Mouse (Mus musculus): ENCODE results near the gene Brd3.

Brd3 gene

DNA sequence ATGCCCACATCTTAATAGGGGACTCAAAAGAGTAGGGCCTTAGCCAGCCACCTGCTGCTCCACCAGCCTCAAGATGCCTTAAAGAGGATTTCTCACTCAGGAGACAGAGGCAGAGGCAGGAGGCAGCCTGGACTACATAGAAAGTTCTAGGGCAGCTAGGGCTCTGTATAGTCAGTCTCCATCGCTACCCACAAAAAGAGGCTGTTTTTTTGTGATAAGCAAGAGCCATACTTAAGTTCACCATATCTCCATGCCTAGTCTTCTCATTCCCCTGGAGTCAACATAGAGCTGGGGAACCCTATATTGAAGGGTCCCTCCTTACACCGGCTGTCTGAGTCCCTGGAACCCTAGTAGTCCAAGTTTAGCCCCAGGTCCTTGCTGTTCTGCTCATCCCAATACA lies 36.9 kb downstream of the Brd3 start:
- DNase-seq (ENCODE audit: low spot score in 2 of 2), result no peak

GRCm38 (mm10) chr2:27469991-27470355 lies 37.5 kb downstream of the Brd3 start:
- no peak for DNase-seq (ENCODE audit: low spot score in 2 of 2)

GRCm38 (mm10) chr2:27469292-27469990 lies 38.0 kb downstream of the Brd3 start:
- DNase-seq (ENCODE audit: low spot score in 2 of 2), result no peak

- no peak for DNase-seq (ENCODE audit: low spot score in 2 of 2)
Measured at GRCm38 (mm10) chr2:27462901-27463300, 44.6 kb downstream of the Brd3 start.

GRCm38 (mm10) chr2:27461881-27462660 lies 45.4 kb downstream of the Brd3 start:
- no peak for DNase-seq (ENCODE audit: low spot score in 2 of 2)

DNA sequence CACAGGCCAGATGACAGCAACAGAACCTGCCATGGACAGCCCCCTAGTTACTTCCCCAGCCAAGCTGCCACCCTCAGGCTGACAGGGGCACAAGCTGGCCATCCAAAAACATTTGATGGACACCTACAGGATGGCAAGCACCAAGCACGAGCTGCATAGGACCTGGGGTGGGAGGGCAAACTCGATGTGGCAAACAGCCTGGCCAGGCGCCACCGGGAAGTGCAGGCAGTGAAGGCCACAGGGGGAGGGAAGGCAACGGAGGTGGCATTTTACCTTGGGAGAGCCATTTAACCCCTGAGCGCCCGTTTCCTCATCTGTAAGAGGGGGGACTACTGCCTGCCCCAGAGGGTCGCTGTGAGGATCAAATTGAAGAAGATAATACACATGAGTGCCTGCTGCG lies 46.8 kb downstream of the Brd3 start:
- DNase-seq (ENCODE audit: low spot score in 2 of 2), result no peak

DNA sequence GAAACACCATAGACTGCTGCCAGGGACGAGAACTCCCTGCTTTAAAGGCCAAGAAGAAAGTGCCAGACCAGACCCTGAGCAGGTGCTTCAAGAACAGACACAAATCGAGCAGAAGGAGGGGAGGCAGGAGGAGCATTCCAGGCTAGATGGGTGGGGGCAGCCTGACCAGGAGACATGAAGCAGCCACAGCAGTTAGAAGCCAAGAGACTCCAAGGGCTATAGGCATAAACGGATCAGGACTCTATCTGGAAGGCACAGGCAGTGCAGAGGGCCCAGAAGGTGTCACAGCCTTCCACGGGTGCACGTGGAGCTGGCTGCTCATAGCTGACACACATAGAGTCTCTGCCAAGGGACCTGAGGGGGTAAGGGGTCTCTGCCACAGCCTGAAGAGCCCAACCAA lies 47.3 kb downstream of the Brd3 start:
- no peak for DNase-seq (ENCODE audit: low spot score in 2 of 2)

- no peak for DNase-seq (ENCODE audit: low spot score in 2 of 2)
Measured at GRCm38 (mm10) chr2:27459735-27460134, 47.7 kb downstream of the Brd3 start.

DNA sequence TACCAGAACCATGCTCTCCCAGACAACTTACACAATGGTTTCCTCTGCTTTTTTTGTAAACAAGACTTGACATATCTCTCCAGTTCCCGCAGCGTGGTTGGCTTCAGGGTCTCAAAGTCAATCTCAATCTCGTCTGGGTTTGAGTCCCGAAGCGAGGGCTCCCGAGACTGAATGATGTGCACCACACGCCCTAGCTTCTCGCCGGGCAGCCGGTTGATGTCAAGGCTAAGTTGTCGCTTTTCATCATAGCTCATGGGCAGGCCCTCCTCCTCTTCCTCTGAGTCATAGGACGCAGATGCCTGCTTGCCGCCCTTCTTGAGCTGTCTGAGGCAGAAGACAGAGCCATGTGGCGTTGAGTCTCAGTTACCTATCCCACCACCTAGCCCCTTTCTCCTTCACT lies 57.2 kb downstream of the Brd3 start:
- no peak for DNase-seq (ENCODE audit: low spot score in 2 of 2)

- DNase-seq (ENCODE audit: low spot score in 2 of 2), result no peak
Measured at GRCm38 (mm10) chr2:27447782-27448181, 59.7 kb downstream of the Brd3 start.

DNA sequence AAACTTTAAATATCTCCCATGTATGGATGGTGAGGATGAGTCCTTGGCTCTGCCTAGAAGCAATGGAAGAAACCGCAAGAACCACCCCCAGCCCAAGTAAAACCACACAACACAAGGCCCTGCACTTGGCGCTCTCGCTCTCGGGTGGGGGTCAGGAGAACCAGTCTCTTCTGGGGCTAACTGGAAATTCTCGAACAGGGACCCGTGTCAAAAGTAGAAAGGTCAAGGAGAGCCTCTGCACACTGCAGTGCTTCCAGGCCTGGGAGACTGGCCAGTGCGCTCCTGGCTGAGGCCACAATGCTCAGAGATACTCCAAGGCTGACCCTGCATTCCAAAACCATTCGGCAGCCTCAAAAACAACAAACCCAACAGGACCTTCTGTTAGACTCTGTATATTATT lies 60.6 kb downstream of the Brd3 start:
- no peak for DNase-seq (ENCODE audit: low spot score in 2 of 2)

DNA sequence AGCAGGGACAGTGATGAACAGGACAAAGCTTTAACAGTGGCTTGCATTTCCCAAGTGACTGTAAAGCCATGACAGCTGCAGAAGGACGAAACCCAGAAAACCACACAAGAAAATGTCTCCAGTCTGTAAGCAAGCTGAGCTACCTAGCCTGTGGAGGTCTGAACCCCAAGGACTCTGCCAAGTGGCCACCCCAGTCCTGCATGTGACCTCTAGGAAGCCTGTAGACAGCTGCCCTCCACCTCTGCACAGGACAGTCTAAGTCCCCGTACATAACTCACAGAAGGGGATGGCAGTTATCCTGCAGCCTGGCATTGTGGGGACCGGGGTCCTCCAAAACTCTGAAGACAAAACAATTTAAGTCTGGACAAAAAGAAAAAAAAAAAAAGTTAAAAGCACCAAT lies 61.6 kb downstream of the Brd3 start:
- DNase-seq (ENCODE audit: low spot score in 2 of 2), result no peak

DNA sequence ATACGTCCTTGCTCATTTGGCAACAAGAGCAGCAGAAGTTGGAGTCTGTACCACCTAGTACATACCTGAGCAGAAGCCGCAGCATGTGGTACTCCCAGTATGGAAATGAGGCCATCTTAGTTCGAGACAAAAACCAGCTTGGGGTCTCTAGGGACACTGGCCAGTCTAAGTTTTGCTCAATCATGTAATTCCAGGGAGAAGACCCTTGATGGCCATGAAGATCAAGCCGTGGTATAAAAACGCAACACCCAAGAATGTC lies 64.1 kb downstream of the Brd3 start:
- DNase-seq (ENCODE audit: low spot score in 2 of 2), result no peak

- DNase-seq (ENCODE audit: low spot score in 2 of 2), result no peak
Measured at GRCm38 (mm10) chr2:27442708-27443449, 64.6 kb downstream of the Brd3 start.

GRCm38 (mm10) chr2:27441767-27442707 lies 65.4 kb downstream of the Brd3 start, which contains the start of gene Brd3os:
TSS of gene Brd3os (plus strand) at chr2:27442324.
- DNase-seq (ENCODE audit: low spot score in 2 of 2), result peak; percentile 79 to 88

DNA sequence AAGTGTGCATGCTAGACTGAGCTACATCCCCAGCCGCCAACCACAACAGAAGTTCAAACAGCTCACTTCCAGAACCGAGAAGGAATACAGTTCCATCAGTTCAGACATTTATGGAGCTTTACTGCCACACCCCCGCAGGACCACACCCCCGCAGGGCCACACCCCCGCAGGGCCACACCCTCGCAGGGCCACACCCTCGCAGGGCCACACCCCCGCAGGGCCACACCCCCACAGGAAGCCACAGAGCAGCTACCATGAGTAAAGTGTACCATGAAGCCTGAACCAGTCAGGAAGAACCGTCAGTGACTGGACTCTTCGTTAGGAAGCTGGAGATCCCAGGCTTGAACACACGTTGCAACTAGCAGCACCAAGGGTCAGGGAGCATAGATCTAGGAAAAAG lies 69.2 kb downstream of the Brd3 start:
- peak; percentile 70 to 78 for DNase-seq (ENCODE audit: low spot score in 2 of 2)

DNA sequence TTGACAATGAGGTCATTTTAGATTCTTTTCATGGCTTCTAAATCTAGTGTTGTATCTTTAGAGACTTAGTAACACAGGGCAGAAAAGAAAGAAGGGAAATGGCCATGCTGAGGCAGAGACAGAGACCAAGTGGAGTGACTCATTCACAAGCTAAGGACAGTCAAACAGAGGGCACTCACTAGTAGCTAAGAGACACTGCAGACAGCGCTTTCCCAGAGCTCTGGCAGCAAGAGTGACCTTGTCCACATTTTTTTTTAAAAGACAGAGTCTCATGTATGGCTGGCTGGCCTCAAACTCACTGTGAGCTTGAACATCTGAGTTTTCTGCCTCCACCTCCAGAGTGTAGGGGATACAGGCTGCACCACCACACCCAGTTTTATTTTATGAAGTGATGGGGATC lies 69.6 kb downstream of the Brd3 start:
- DNase-seq (ENCODE audit: low spot score in 2 of 2), result no peak

DNA sequence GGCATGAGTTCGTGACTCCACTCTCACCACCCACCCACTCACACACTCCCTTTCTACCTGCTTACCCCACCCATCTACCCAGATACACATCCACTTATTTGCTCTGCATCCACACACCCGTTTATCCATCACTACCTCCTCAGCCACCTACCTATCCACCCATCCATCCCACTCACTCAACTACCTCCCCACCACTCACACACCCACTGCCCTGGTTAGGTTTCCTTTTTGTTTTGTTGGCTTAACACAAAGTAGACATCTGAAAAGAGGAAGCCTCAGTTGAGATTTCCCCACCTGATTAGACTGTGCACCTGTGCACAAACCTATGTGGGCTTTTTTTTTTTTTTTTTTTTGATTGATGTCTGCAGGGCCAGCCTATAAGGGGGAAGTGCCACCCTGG lies 74.9 kb downstream of the Brd3 start:
- no peak for DNase-seq (ENCODE audit: low spot score in 2 of 2)

GRCm38 (mm10) chr2:27430621-27431020 lies 76.8 kb downstream of the Brd3 start:
- no peak for DNase-seq (ENCODE audit: low spot score in 2 of 2)

- DNase-seq (ENCODE audit: low spot score in 2 of 2), result peak; percentile 80 to 94
Measured at GRCm38 (mm10) chr2:27428071-27428470, 79.4 kb downstream of the Brd3 start.

- DNase-seq (ENCODE audit: low spot score in 2 of 2), result peak; percentile 90 to 94
Measured at GRCm38 (mm10) chr2:27426855-27427457, 80.5 kb downstream of the Brd3 start, which contains the start of gene Vav2. TSS of gene Vav2 (minus strand) at chr2:27427033.

Measured in spleen, postnatal 4 days (tissue).